Mouse (Mus musculus) ovary, postnatal 10 days (tissue): ENCODE measurements around the gene Exosc5.
A peak's percentile ranks its signal among the peaks of the same experiment; 100 is the strongest.

Source experiments
- DNase-seq: peaks from one replicate; pipeline ENCODE4 v3.0.0; 2022; ENCODE audit warnings: low spot score

Gene Exosc5

GRCm38 (mm10) chr7:25707581-25708292 lies 48.8 kb downstream of the Exosc5 start:
- no peak for DNase-seq

- no peak for DNase-seq
Measured at GRCm38 (mm10) chr7:25709961-25710360, 51.0 kb downstream of the Exosc5 start.

- DNase-seq, result no peak
Measured at GRCm38 (mm10) chr7:25710519-25711130, 51.7 kb downstream of the Exosc5 start.

GRCm38 (mm10) chr7:25711165-25711564 lies 52.2 kb downstream of the Exosc5 start:
- no peak for DNase-seq

GRCm38 (mm10) chr7:25711731-25712197 lies 52.8 kb downstream of the Exosc5 start:
- DNase-seq, result no peak

GRCm38 (mm10) chr7:25712801-25713200 lies 53.8 kb downstream of the Exosc5 start:
- no peak for DNase-seq

GRCm38 (mm10) chr7:25714581-25714980 lies 55.6 kb downstream of the Exosc5 start:
- DNase-seq, result no peak

GRCm38 (mm10) chr7:25715731-25716271 lies 56.8 kb downstream of the Exosc5 start:
- DNase-seq, result no peak

- no peak for DNase-seq
Measured at GRCm38 (mm10) chr7:25717478-25717877, 58.5 kb downstream of the Exosc5 start.

- peak; percentile 84 for DNase-seq
Measured at GRCm38 (mm10) chr7:25718788-25719417, 59.9 kb downstream of the Exosc5 start, which contains the start of gene Ccdc97. Gene Ccdc97, minus strand, starts transcription at chr7:25719088.

- DNase-seq, result peak; percentile 63
Measured at GRCm38 (mm10) chr7:25719761-25720610, 61.0 kb downstream of the Exosc5 start.

GRCm38 (mm10) chr7:25720760-25721159 lies 61.8 kb downstream of the Exosc5 start:
- no peak for DNase-seq
